Mouse (Mus musculus) CH12.LX (cell line): Measurements from ENCODE around the gene Bace1. TPM values are rescaled to one million over a fixed set of nuclear protein-coding genes. Genes with fewer than 3 reads are reported as not detected.

Experiments used
- DNase-seq: peaks from one replicate; pipeline ENCODE4 v3.0.0-alpha.2; 2013; ENCODE audit errors: extremely low read depth
- H3K27ac ChIP-seq: 2 replicates; pipeline ENCODE4 v1.5.1; 2012; ENCODE audit warnings: low read depth, mild to moderate bottlenecking, control low read depth, moderate library complexity; ENCODE audit not compliant: insufficient read depth
- H3K27me3 ChIP-seq: replicated peaks from 2 replicates; pipeline ENCODE3; 2012; ENCODE audit warnings: inconsistent platforms
- H3K36me3 ChIP-seq, 2 experiments: replicated peaks in 1 of 2; 2 replicates each; pipeline versions ENCODE3 to v1.6.1; 2012; ENCODE audit warnings: inconsistent platforms in 1 of 2, low read length in 1 of 2, mild to moderate bottlenecking in 1 of 2, mixed read lengths in 1 of 2, moderate library complexity in 1 of 2; ENCODE audit not compliant: control insufficient read depth in 1 of 2, insufficient read depth in 1 of 2
- H3K4me1 ChIP-seq, 2 experiments: 2 replicates each; pipeline ENCODE4 v1.6.1; 2012; ENCODE audit warnings: inconsistent platforms in 1 of 2, moderate library complexity in 1 of 2; ENCODE audit not compliant: insufficient read depth in 2 of 2, control insufficient read depth in 1 of 2
- H3K4me2 ChIP-seq: 2 replicates; pipeline ENCODE4 v1.6.1; 2012; ENCODE audit warnings: low read depth, mild to moderate bottlenecking, control low read depth; ENCODE audit not compliant: poor library complexity, insufficient read depth, severe bottlenecking
- H3K4me3 ChIP-seq, 3 experiments: fragments of 150-350 bp in 1 of 3; sonication (generic) in 1 of 3; replicated peaks in 1 of 3; 2 replicates each; pipeline versions ENCODE3 to v1.5.1; 2011 to 2012; ENCODE audit warnings: low read depth in 2 of 3, low read length in 2 of 3, mild to moderate bottlenecking in 2 of 3, moderate library complexity in 2 of 3, control low read depth in 1 of 3, improper control_type of control experiment in 1 of 3, inconsistent platforms in 1 of 3, mixed read lengths in 1 of 3; ENCODE audit not compliant: poor library complexity in 1 of 3
- H3K79me2 ChIP-seq: replicated peaks from 2 replicates; pipeline ENCODE4 v1.6.1; 2012; ENCODE audit warnings: mild to moderate bottlenecking, moderate library complexity; ENCODE audit not compliant: control insufficient read depth, poor library complexity, insufficient read depth, severe bottlenecking; ENCODE audit errors: extremely low read depth
- H3K9ac ChIP-seq: 2 replicates; pipeline ENCODE4 v1.6.1; 2012; ENCODE audit warnings: low read depth, mild to moderate bottlenecking, control low read depth, moderate library complexity; ENCODE audit not compliant: insufficient read depth
- H3K9me3 ChIP-seq: replicated peaks from 2 replicates; pipeline ENCODE3; 2012; ENCODE audit warnings: low read length, inconsistent platforms, mixed read lengths
- BHLHE40 ChIP-seq: IDR thresholded peaks from 2 replicates; pipeline ENCODE4 v1.6.1; 2011; ENCODE audit warnings: mild to moderate bottlenecking, low read depth, low read length, improper control_type of control experiment
- ELF1 ChIP-seq: IDR thresholded peaks from 2 replicates; pipeline ENCODE4 v1.6.1; 2014; ENCODE audit warnings: low read depth, mild to moderate bottlenecking, inconsistent platforms, low read length, improper control_type of control experiment
- JUN ChIP-seq: IDR thresholded peaks from 2 replicates; pipeline ENCODE4 v1.6.1; 2011; ENCODE audit warnings: low read depth, mild to moderate bottlenecking, low read length, improper control_type of control experiment, moderate library complexity; ENCODE audit not compliant: insufficient read depth
- JUND ChIP-seq: conservative IDR thresholded peaks from 2 replicates; pipeline ENCODE4 v1.6.1; 2011; ENCODE audit warnings: low read depth, low read length, improper control_type of control experiment
- MAX ChIP-seq: IDR thresholded peaks from 2 replicates; pipeline ENCODE4 v1.6.1; 2011; ENCODE audit warnings: low read length, improper control_type of control experiment
- MEF2A ChIP-seq: IDR thresholded peaks from 2 replicates; pipeline ENCODE4 v1.6.1; 2014; ENCODE audit warnings: low read depth, mild to moderate bottlenecking, inconsistent platforms, low read length, improper control_type of control experiment, borderline replicate concordance
- MYC ChIP-seq: IDR thresholded peaks from 2 replicates; pipeline ENCODE4 v1.6.1; 2011; ENCODE audit warnings: low read depth, mild to moderate bottlenecking, improper control_type of control experiment, low read length
- PAX5 ChIP-seq: IDR thresholded peaks from 2 replicates; pipeline ENCODE4 v1.6.1; 2012; ENCODE audit warnings: low read length, inconsistent platforms, mixed read lengths
- SIN3A ChIP-seq: IDR thresholded peaks from 2 replicates; pipeline ENCODE4 v1.6.1; 2012; ENCODE audit warnings: low read length, improper control_type of control experiment, inconsistent platforms
- ZKSCAN1 ChIP-seq: IDR thresholded peaks from 2 replicates; pipeline ENCODE4 v1.6.1; 2012; ENCODE audit warnings: low read depth, inconsistent platforms, low read length, improper control_type of control experiment, borderline replicate concordance
- ZMIZ1 ChIP-seq: IDR thresholded peaks from 2 replicates; pipeline ENCODE4 v1.6.1; 2012; ENCODE audit warnings: low read depth, mild to moderate bottlenecking, inconsistent platforms, low read length, improper control_type of control experiment
- dilution Hi-C: fragments of 300-500 bp; cut with MboI; formaldehyde crosslinking; loops from 2 replicates; pipeline ENCODE4 v1.14.3; 2020; ENCODE audit warnings: low sequenced_read_pairs; ENCODE audit not compliant: extremely low pct_unique_long_range_greater_than_20kb, extremely low pct_ligation_motif_present
- in situ Hi-C: fragments of 300-500 bp; cut with MboI; formaldehyde crosslinking; loops from 3 replicates; pipeline ENCODE4 v1.14.3; 2019; ENCODE audit warnings: low sequenced_read_pairs, low pct_ligation_motif_present, low pct_unique_long_range_greater_than_20kb, mixed read lengths
- polyA plus RNA-seq: library from polyadenylated mRNA; unstranded; fragments of >175 nt; gene quantifications from 2 replicates; pipeline ENCODE4 v1.2.1, GENCODE M21; 2012; ENCODE audit warnings: low read depth; ENCODE audit not compliant: insufficient read length
- total RNA-seq, 2 experiments: library from RNA; depleted of rRNA; stranded (reverse); fragments of 300-350 nt in 1 of 2; fragments of >200 nt in 1 of 2; gene quantifications; 2 replicates each; pipeline ENCODE4 v1.2.3; 2012 to 2014

The Bace1 gene
- total and polyA plus RNA-seq, 3 experiments = 0.30 to 1.5 TPM; not detected in 1

- no peaks in the 10 kb centered on the region for H3K9me3 ChIP-seq
- H3K79me2 ChIP-seq = no peaks in the 10 kb centered on the region
- dilution Hi-C loops = no loop called here
- no peak overlapping the region for H3K4me2 ChIP-seq
- H3K27me3 ChIP-seq = no peaks in the 10 kb centered on the region
- H3K4me1 ChIP-seq = peaks cover 0 to 19% of the 10 kb centered on the region in 2 experiments; a peak in 2 of 4 replicates
- no peak for TF ChIP-seq SIN3A
- TF ChIP-seq, all 38 proteins: peak for 0
- Histone ChIP-seq H3K36me3 (peaks cover 18 to 73% of the 10 kb centered on the region in 2 experiments), H3K27ac (no peak overlapping the region), H3K4me3 (no peak overlapping the region), H3K9ac (no peak overlapping the region)
- in situ Hi-C loops = no loop called here
- no peak for DNase-seq
Observed at GRCm38 (mm10) chr9:45798467-45799164, 39.8 kb upstream of the Bace1 start.

- no peaks in the 10 kb centered on the region for H3K79me2 ChIP-seq
- H3K4me1 ChIP-seq = peaks cover 0 to 27% of the 10 kb centered on the region in 2 experiments; a peak in 2 of 4 replicates
- dilution Hi-C loops = no loop called here
Observed at GRCm38 (mm10) chr9:45799402-45799801, 39.0 kb upstream of the Bace1 start.

GRCm38 (mm10) chr9:45803070-45803774 is 35.2 kb upstream of the Bace1 start:
- H3K4me2 ChIP-seq = no peak overlapping the region
- in situ Hi-C loops = no loop called here
- H3K4me1 ChIP-seq = peaks cover 0 to 57% of the 10 kb centered on the region in 2 experiments; a peak in 2 of 4 replicates
- H3K27ac ChIP-seq = no peak overlapping the region
- H3K79me2 ChIP-seq = no peaks in the 10 kb centered on the region
- dilution Hi-C loops = no loop called here
- no peaks in the 10 kb centered on the region for H3K27me3 ChIP-seq
- TF ChIP-seq PAX5 (no peak), JUN (no peak), ZMIZ1 (no peak), MYC (no peak), ELF1 (0 out of 2 replicates have a peak, but pooled peaks have one; percentile 40), BHLHE40 (peak; percentile 21; the same call in 1 of the 2 replicates), MAX (no peak), ZKSCAN1 (no peak), MEF2A (peak; percentile 15; the same call in 1 of the 2 replicates), JUND (no peak), SIN3A (no peak)
- no peak overlapping the region for H3K9ac ChIP-seq
- H3K9me3 ChIP-seq = no peaks in the 10 kb centered on the region
- no peak overlapping the region for H3K4me3 ChIP-seq
- peaks cover 19 to 60% of the 10 kb centered on the region in 2 experiments for H3K36me3 ChIP-seq
- peak; percentile 60 for DNase-seq

More at GRCm38 (mm10) chr9:45799402-45799801, 39.0 kb upstream of the Bace1 start:
- Histone ChIP-seq H3K9ac (no peak overlapping the region), H3K27me3 (no peaks in the 10 kb centered on the region)
- DNase-seq = no peak
- TF ChIP-seq SIN3A = no peak
- TF ChIP-seq, all 38 proteins: peak for 0
- no peaks in the 10 kb centered on the region for H3K9me3 ChIP-seq
- H3K4me3 ChIP-seq = no peak overlapping the region
- in situ Hi-C loops = no loop called here
- H3K27ac ChIP-seq = no peak overlapping the region
- no peak overlapping the region for H3K4me2 ChIP-seq
- H3K36me3 ChIP-seq = peaks cover 12 to 67% of the 10 kb centered on the region in 2 experiments
